Mouse (Mus musculus): Measurements from ENCODE around the gene Rexo1.
A peak's percentile ranks its signal among the peaks of the same experiment; 100 is the strongest.

Gene Rexo1

DNA sequence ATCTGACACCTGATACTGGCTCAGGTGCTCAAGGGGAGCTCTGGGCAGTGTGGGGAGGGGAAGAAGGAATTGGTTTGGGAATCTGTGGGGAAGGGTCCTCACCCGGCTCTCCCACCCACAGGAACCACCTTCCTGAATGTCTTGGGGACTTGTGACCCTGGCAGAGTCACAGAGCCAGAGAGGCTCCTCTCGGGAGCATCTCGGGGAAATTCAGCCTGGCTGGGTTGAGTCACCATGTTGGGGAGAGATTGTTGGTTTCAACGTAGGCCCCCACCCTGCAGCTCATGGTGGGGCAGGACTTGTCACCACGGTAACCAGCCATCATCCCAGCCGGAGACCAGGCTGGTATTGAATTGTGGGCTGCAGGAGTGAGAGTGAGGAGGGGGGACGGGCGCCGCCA, 56.6 kb downstream of the Rexo1 start:
- DNase-seq (ENCODE audit: low read depth, low spot score): no peak

GRCm38 (mm10) chr10:80503599-80504220, 57.6 kb downstream of the Rexo1 start:
- no peak for DNase-seq (ENCODE audit: low read depth, low spot score)

- DNase-seq (ENCODE audit: low read depth, low spot score): no peak
Observed at GRCm38 (mm10) chr10:80502819-80503314, 58.5 kb downstream of the Rexo1 start.

DNA sequence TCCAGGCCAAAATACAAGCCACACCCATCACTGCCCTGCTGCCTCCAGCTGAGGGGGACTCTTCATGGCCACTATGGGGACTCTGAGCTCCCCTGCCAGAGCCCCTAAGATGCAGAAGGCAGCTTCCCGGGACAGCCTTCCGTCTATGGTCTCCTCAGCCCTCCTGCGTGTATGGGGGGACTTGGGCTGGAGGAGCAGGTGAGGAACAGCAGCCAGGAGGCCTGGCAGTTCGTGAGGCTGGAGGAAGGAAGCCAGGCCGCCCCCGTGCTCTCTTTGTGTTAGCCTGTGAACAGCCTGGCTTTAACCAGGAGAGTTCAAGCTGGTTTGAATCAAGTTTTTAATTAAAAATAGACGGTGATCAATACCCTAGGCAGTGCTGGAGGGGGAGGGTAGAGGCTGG, 59.1 kb downstream of the Rexo1 start:
- DNase-seq (ENCODE audit: low read depth, low spot score): no peak

GRCm38 (mm10) chr10:80496421-80496820, 64.9 kb downstream of the Rexo1 start:
- no peak for DNase-seq (ENCODE audit: low read depth, low spot score)

DNA sequence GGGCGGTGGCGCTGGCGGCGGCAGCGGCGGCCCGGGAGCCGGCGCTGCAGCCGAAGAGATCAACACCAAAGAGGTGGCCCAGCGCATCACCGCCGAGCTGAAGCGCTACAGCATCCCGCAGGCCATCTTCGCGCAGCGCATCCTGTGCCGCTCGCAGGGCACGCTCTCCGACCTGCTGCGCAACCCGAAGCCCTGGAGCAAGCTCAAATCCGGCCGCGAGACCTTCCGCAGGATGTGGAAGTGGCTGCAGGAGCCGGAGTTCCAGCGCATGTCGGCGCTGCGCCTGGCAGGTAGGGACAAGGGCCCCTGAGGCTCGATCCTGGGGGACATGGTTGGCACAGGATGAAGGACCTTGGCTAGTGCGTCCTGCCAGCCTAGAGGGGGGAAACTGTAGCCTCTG, 65.5 kb downstream of the Rexo1 start:
- peak; percentile 40 for DNase-seq (ENCODE audit: low read depth, low spot score)

- DNase-seq (ENCODE audit: low read depth, low spot score): peak; percentile 73
Observed at GRCm38 (mm10) chr10:80494732-80495131, 66.6 kb downstream of the Rexo1 start, which contains the start of gene Onecut3. Gene Onecut3, plus strand, starts transcription at chr10:80494835.
